Mouse (Mus musculus): ENCODE results near the gene Samhd1. TPM values are rescaled to one million over a fixed set of nuclear protein-coding genes. Genes with fewer than 3 reads are reported as not detected.

Samhd1 gene
- total and polyA plus RNA-seq, 2 experiments from 2014 or later, result 13.0 to 22.6 TPM

DNA sequence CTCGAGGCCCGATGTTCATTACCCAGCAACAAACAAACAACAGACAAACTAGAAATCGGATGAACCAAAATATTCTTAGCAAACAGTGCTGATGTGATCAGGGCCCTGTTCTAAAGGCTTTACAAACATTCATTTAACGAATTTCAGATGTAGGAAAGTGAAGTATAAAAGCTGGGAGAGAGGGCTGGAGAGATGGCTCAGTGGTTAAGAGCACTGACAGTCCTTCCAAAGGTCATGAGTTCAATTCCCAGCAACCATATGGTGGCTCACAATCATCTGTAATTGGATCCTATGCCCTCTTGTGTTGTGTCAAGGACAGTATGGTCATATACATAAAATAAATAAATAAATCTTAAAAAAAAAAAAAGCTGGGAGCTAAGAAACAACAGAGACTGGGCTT is 1.1 kb upstream of the Samhd1 start:
- DNase-seq (ENCODE audit: low spot score) (no peak), ATAC-seq (ENCODE audit: insufficient read depth, low read depth) (no peak)
- TF ChIP-seq EP300 (IDR thresholded peaks at IDR 0.05; ENCODE audit: low read depth) (no peak), CTCF (IDR thresholded peaks at IDR 0.05; ENCODE audit: low read depth) (no peak)
- no peaks in the 10 kb centered on the region; the same call in 1 of the 2 replicates for H3K9me3 ChIP-seq (replicated peaks; ENCODE audit: control insufficient read depth, low read length)
- 92% methylated on average over 4 of the region's 4 CpGs for WGBS
- H3K4me1 ChIP-seq (ENCODE audit: control insufficient read depth, insufficient read depth), result 0 out of 2 replicates have a peak, but pooled peaks cover 4% of the 10 kb centered on the region
- H3K27ac ChIP-seq (ENCODE audit: low read depth), result no peak overlapping the region
- H3K27me3 ChIP-seq (ENCODE audit: control insufficient read depth, insufficient read depth, low read length), result no peaks in the 10 kb centered on the region
- H3K36me3 ChIP-seq (replicated peaks; ENCODE audit: control insufficient read depth, insufficient read depth, low read length), result no peaks in the 10 kb centered on the region
- no peak overlapping the region for H3K4me3 ChIP-seq (ENCODE audit: low read depth, low read length)
- H3K4me2 ChIP-seq (ENCODE audit: low read depth, low read length), result no peak overlapping the region
- H3K9ac ChIP-seq (replicated peaks; ENCODE audit: low read depth, low read length), result no peak overlapping the region

DNA sequence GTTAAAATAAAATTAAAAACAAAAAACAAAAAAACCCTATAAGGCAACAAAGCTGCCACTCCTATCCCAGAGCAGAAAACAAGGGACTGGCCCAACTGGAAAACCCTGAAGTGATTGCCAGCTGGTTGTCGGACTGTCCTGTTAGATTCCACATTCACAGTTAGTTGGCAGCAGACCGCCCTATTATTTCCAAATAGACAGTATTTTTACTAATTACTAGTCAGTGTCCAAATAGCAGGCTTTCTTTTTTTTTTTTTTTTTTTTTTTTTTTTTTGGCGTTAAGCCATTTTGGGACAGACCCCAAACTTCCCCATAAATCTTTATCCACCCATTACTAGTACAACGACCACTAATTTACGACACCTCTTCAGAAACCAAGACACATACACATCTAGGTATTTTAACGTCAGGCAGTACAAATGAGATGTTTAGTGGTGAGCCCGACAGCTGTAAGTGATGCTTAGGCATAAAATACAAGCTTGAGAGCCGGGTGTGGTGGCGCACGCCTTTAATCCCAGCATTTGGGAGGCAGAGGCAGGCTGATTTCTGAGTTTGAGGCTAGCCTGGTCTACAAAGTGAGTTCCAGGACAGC is 560 bp upstream of the Samhd1 start:
- ATAC-seq (ENCODE audit: insufficient read depth, low read depth) (no peak), DNase-seq (ENCODE audit: low spot score) (no peak)
- peak overlapping the region; percentile 87 for H3K27ac ChIP-seq (ENCODE audit: low read depth)
- peak overlapping the region; percentile 62 for H3K9ac ChIP-seq (replicated peaks; ENCODE audit: low read depth, low read length)
- H3K4me3 ChIP-seq (ENCODE audit: low read depth, low read length), result peak overlapping the region; percentile 79
- H3K4me1 ChIP-seq (ENCODE audit: control insufficient read depth, insufficient read depth), result 0 out of 2 replicates have a peak, but pooled peaks cover 4% of the 10 kb centered on the region
- no peak for TF ChIP-seq CTCF (IDR thresholded peaks at IDR 0.05; ENCODE audit: low read depth)
- TF ChIP-seq EP300 (IDR thresholded peaks at IDR 0.05; ENCODE audit: low read depth), result no peak
- 83% methylated on average over 10 of the region's 10 CpGs for WGBS
- no peaks in the 10 kb centered on the region for H3K36me3 ChIP-seq (replicated peaks; ENCODE audit: control insufficient read depth, insufficient read depth, low read length)
- peak overlapping the region; percentile 87 for H3K4me2 ChIP-seq (ENCODE audit: low read depth, low read length)
- no peaks in the 10 kb centered on the region for H3K27me3 ChIP-seq (ENCODE audit: control insufficient read depth, insufficient read depth, low read length)
- no peaks in the 10 kb centered on the region; the same call in 1 of the 2 replicates for H3K9me3 ChIP-seq (replicated peaks; ENCODE audit: control insufficient read depth, low read length)

DNA sequence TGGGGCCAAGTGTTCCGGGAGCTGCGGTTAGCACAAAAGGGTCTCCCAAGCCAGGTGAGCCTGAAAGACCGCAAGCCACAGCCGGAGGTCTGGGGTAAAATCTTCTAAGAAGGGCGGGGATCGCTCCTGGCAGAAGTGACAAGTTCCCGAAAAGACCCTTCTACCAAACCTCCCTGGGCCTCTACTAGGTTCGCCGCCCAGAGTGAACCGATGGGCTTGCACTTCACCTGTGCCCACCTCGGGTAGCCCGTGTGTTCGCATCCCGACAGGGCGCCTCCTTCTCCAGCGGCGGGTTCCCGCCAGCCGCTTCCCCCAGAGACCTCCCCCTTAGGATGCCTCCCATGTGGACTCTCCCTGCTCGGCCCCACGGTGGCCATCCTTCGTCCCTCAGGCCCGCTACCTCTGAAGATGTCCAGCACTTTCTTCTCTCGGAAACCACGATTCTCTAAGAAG is 560 bp downstream of the Samhd1 start:
- peak overlapping the region; percentile 87 for H3K27ac ChIP-seq (ENCODE audit: low read depth)
- peak overlapping the region; percentile 79 for H3K4me3 ChIP-seq (ENCODE audit: low read depth, low read length)
- H3K9me3 ChIP-seq (replicated peaks; ENCODE audit: control insufficient read depth, low read length), result no peaks in the 10 kb centered on the region
- H3K4me1 ChIP-seq (ENCODE audit: control insufficient read depth, insufficient read depth), result 0 out of 2 replicates have a peak, but pooled peaks cover 4% of the 10 kb centered on the region
- no peak for TF ChIP-seq EP300 (IDR thresholded peaks at IDR 0.05; ENCODE audit: low read depth)
- TF ChIP-seq CTCF (IDR thresholded peaks at IDR 0.05; ENCODE audit: low read depth), result no peak
- H3K27me3 ChIP-seq (ENCODE audit: control insufficient read depth, insufficient read depth, low read length), result no peaks in the 10 kb centered on the region
- WGBS, result 0% methylated on average over 25 of the region's 25 CpGs
- peaks cover 4% of the 10 kb centered on the region; the same call in 1 of the 2 replicates for H3K36me3 ChIP-seq (replicated peaks; ENCODE audit: control insufficient read depth, insufficient read depth, low read length)
- peak; percentile 69 for ATAC-seq (ENCODE audit: insufficient read depth, low read depth)
- peak overlapping the region; percentile 87 for H3K4me2 ChIP-seq (ENCODE audit: low read depth, low read length)
- H3K9ac ChIP-seq (replicated peaks; ENCODE audit: low read depth, low read length), result peak overlapping the region; percentile 62
- no peak for DNase-seq (ENCODE audit: low spot score)

DNA sequence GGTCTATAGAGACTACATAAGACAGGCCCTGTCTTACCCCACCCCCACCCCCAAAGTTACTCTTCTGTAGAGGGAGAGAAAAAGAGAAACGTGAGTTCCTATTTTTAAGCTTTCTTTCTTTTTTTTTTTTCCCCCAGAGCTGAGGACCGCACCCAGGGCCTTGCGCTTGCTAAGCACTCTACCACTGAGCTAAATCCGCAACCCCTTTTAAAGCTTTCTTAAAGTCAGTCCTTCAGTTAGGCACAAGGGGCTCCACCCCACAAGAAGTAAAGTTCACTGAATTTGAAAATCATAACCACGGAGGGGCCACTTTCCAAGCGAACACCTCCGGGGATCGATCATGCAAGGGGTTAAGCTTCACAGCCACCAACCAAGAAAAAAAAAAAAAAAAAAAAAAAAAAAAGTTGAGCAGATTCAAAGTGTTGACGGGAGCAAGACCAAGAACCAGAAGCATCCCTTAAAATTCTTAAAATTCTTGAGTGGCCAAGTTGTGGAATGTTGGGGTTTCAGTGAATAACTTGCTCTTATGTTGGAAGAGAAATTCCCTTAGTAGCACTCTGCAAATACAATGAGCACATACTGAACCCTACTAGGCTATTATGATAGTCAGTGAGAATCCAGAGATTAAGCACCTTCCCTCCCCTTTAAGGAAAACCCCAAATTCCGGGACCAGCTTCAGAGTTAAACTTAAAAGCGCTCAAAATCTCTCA is 1.1 kb downstream of the Samhd1 start:
- Histone ChIP-seq H3K4me1 (ENCODE audit: control insufficient read depth, insufficient read depth) (0 out of 2 replicates have a peak, but pooled peaks cover 4% of the 10 kb centered on the region), H3K27ac (ENCODE audit: low read depth) (peak overlapping the region; percentile 87; the same call in 1 of the 2 replicates), H3K27me3 (ENCODE audit: control insufficient read depth, insufficient read depth, low read length) (no peaks in the 10 kb centered on the region), H3K4me3 (ENCODE audit: low read depth, low read length) (peak overlapping the region; percentile 79), H3K9ac (replicated peaks; ENCODE audit: low read depth, low read length) (peak overlapping the region; percentile 62), H3K36me3 (replicated peaks; ENCODE audit: control insufficient read depth, insufficient read depth, low read length) (peaks cover 5% of the 10 kb centered on the region; the same call in 1 of the 2 replicates), H3K9me3 (replicated peaks; ENCODE audit: control insufficient read depth, low read length) (no peaks in the 10 kb centered on the region), H3K4me2 (ENCODE audit: low read depth, low read length) (peak overlapping the region; percentile 87)
- no peak for TF ChIP-seq CTCF (IDR thresholded peaks at IDR 0.05; ENCODE audit: low read depth)
- no peak for DNase-seq (ENCODE audit: low spot score)
- 22% methylated on average over 11 of the region's 11 CpGs for WGBS
- ATAC-seq (ENCODE audit: insufficient read depth, low read depth), result no peak

GRCm38 (mm10) chr2:157132686-157133540 is 2.2 kb downstream of the Samhd1 start:
- WGBS, result 54% methylated on average over 3 of the region's 3 CpGs
- ATAC-seq (ENCODE audit: insufficient read depth, low read depth) (no peak), DNase-seq (ENCODE audit: low spot score) (no peak)
- Histone ChIP-seq H3K9me3 (replicated peaks; ENCODE audit: control insufficient read depth, low read length) (no peaks in the 10 kb centered on the region), H3K4me3 (ENCODE audit: low read depth, low read length) (no peak overlapping the region), H3K4me2 (ENCODE audit: low read depth, low read length) (no peak overlapping the region), H3K9ac (replicated peaks; ENCODE audit: low read depth, low read length) (no peak overlapping the region), H3K27ac (ENCODE audit: low read depth) (no peak overlapping the region), H3K27me3 (ENCODE audit: control insufficient read depth, insufficient read depth, low read length) (no peaks in the 10 kb centered on the region), H3K4me1 (ENCODE audit: control insufficient read depth, insufficient read depth) (0 out of 2 replicates have a peak, but pooled peaks cover 4% of the 10 kb centered on the region), H3K36me3 (replicated peaks; ENCODE audit: control insufficient read depth, insufficient read depth, low read length) (peaks cover 7% of the 10 kb centered on the region; the same call in 1 of the 2 replicates)
- TF ChIP-seq EP300 (IDR thresholded peaks at IDR 0.05; ENCODE audit: low read depth), result no peak
- TF ChIP-seq CTCF (IDR thresholded peaks at IDR 0.05; ENCODE audit: low read depth), result no peak

All from heart, postnatal 0 days (tissue).